Mouse (Mus musculus) midbrain, embryonic 15.5 days (tissue): ENCODE measurements around the gene Sdhc. TPM values are rescaled to one million over a fixed set of nuclear protein-coding genes. Genes with fewer than 3 reads are reported as not detected.

Experiments used
- ATAC-seq: fragments of 200-750 bp; cut with Nextera tagmentation; replicated peaks from 2 replicates; pipeline ENCODE4 v1.8.0; 2017; ENCODE audit warnings: moderate TSS enrichment
- H3K27ac ChIP-seq: fragments of 300-500 bp; sonication (generic); 2 replicates; pipeline ENCODE4 v1.5.1; 2015; ENCODE audit warnings: mild to moderate bottlenecking, inconsistent platforms
- H3K27me3 ChIP-seq: fragments of 300-500 bp; sonication (generic); replicated peaks from 2 replicates; pipeline ENCODE4 v1.6.1; 2015; ENCODE audit warnings: inconsistent platforms
- H3K36me3 ChIP-seq: fragments of 300-500 bp; sonication (generic); replicated peaks from 2 replicates; pipeline ENCODE4 v1.6.1; 2015; ENCODE audit warnings: inconsistent platforms
- H3K4me1 ChIP-seq: fragments of 300-500 bp; sonication (generic); 2 replicates; pipeline ENCODE4 v1.6.1; 2015; ENCODE audit warnings: inconsistent platforms
- H3K4me2 ChIP-seq: fragments of 300-500 bp; sonication (generic); 2 replicates; pipeline ENCODE4 v1.6.1; 2015; ENCODE audit warnings: inconsistent platforms, mild to moderate bottlenecking, moderate library complexity
- H3K4me3 ChIP-seq: fragments of 300-500 bp; sonication (generic); 2 replicates; pipeline ENCODE4 v1.5.1; 2015; ENCODE audit warnings: mild to moderate bottlenecking, inconsistent platforms
- H3K9ac ChIP-seq: fragments of 300-500 bp; sonication (generic); 2 replicates; pipeline ENCODE4 v1.6.1; 2015; ENCODE audit warnings: mild to moderate bottlenecking, inconsistent platforms
- H3K9me3 ChIP-seq: fragments of 300-500 bp; sonication (generic); 2 replicates; pipeline ENCODE4 v1.6.1; 2016; ENCODE audit warnings: inconsistent platforms
- WGBS: fragments of 180-500 bp; shearing (Covaris S2); methylation state at CpG from one replicate; pipeline ENCODE4 v1.1.7; 2015; ENCODE audit warnings: mixed read lengths; 5-methylcytosine and 5-hydroxymethylcytosine counted together
- polyA plus RNA-seq: library from polyadenylated mRNA; unstranded; fragments of >200 nt; fragmentation: Nextera tagmentation; extraction: Ambion mirVana; gene quantifications from 2 replicates; pipeline ENCODE4 v1.2.1, GENCODE M21; 2015

Gene Sdhc
- polyA plus RNA-seq, result 286 and 289 TPM in 2 replicates

- Histone ChIP-seq H3K27ac (peak within 1 kb of the TSS; percentile 85), H3K4me3 (peak within 1 kb of the TSS; percentile 83), H3K9me3 (no peaks in the 10 kb centered on the region), H3K4me2 (peak within 1 kb of the TSS; percentile 86), H3K27me3 (no peaks in the 10 kb centered on the region; the same call in 1 of the 2 replicates), H3K4me1 (peaks cover 22% of the 10 kb centered on the region), H3K36me3 (no peaks in the 10 kb centered on the region), H3K9ac (peak within 1 kb of the TSS; percentile 84)
- ATAC-seq, result peak; percentile 98
- under 1% methylated on average over 34 of the region's 34 CpGs for WGBS
Measured at GRCm38 (mm10) chr1:171149974-171150760, at the start of gene Sdhc, which contains the start of gene Mpz. Gene Sdhc (minus strand): TSS chr1:171150603. Gene Mpz (plus strand): TSS chr1:171150711.

GRCm38 (mm10) chr1:171199532-171199931 is 49.1 kb upstream of the Sdhc start:
- ATAC-seq, result no peak
- Histone ChIP-seq H3K36me3 (no peaks in the 10 kb centered on the region), H3K4me3 (no peak overlapping the region), H3K27me3 (peaks cover 5% of the 10 kb centered on the region; the same call in 1 of the 2 replicates), H3K4me2 (no peak overlapping the region), H3K9ac (no peak overlapping the region), H3K9me3 (no peaks in the 10 kb centered on the region), H3K27ac (no peak overlapping the region), H3K4me1 (peaks cover 16% of the 10 kb centered on the region)
- WGBS, result 50% methylated on average over 1 of the region's 1 CpGs

- H3K9me3 ChIP-seq, result no peaks in the 10 kb centered on the region
- H3K27ac ChIP-seq, result no peak within 1 kb of the TSS
- peak within 1 kb of the TSS; percentile 36 for H3K9ac ChIP-seq
- ATAC-seq, result peak; percentile 88
- H3K4me2 ChIP-seq, result peak within 1 kb of the TSS; percentile 86
- under 1% methylated on average over 33 of the region's 33 CpGs for WGBS
- no peaks in the 10 kb centered on the region for H3K36me3 ChIP-seq
- peaks cover 10% of the 10 kb centered on the region for H3K27me3 ChIP-seq
- peak within 1 kb of the TSS; percentile 49 for H3K4me3 ChIP-seq
- H3K4me1 ChIP-seq, result peaks cover 36% of the 10 kb centered on the region
Measured at GRCm38 (mm10) chr1:171195887-171196397, 45.5 kb upstream of the Sdhc start, which contains the start of gene Pcp4l1. Gene Pcp4l1 (minus strand): TSS chr1:171196268.

- Histone ChIP-seq H3K4me2 (peak overlapping the region; percentile 86), H3K27ac (no peak overlapping the region), H3K9me3 (no peaks in the 10 kb centered on the region), H3K9ac (peak overlapping the region; percentile 36), H3K36me3 (no peaks in the 10 kb centered on the region), H3K4me1 (peaks cover 36% of the 10 kb centered on the region), H3K4me3 (peak overlapping the region; percentile 49), H3K27me3 (peaks cover 10% of the 10 kb centered on the region)
- peak; percentile 32 for ATAC-seq
- WGBS, result 4% methylated on average over 20 of the region's 20 CpGs
Measured at GRCm38 (mm10) chr1:171195046-171195822, 44.8 kb upstream of the Sdhc start.

- H3K9me3 ChIP-seq, result no peaks in the 10 kb centered on the region
- no peaks in the 10 kb centered on the region for H3K36me3 ChIP-seq
- H3K4me2 ChIP-seq, result peak overlapping the region; percentile 86
- H3K27ac ChIP-seq, result 0 out of 2 replicates have a peak overlapping the region, but pooled peaks have one; percentile 55
- peaks cover 43% of the 10 kb centered on the region for H3K4me1 ChIP-seq
- 21% methylated on average over 11 of the region's 11 CpGs for WGBS
- peaks cover 10% of the 10 kb centered on the region for H3K27me3 ChIP-seq
- H3K9ac ChIP-seq, result peak overlapping the region; percentile 25; the same call in 1 of the 2 replicates
- H3K4me3 ChIP-seq, result peak overlapping the region; percentile 29; the same call in 1 of the 2 replicates
- ATAC-seq, result 0 out of 2 replicates have a peak, but pooled peaks have one; percentile 5
Measured at GRCm38 (mm10) chr1:171193911-171194830, 43.8 kb upstream of the Sdhc start.

- peak; percentile 65 for ATAC-seq
- Histone ChIP-seq H3K27ac (peak overlapping the region; percentile 55), H3K36me3 (no peaks in the 10 kb centered on the region), H3K4me3 (peak overlapping the region; percentile 29), H3K27me3 (peaks cover 10% of the 10 kb centered on the region), H3K9me3 (no peaks in the 10 kb centered on the region), H3K4me1 (peaks cover 52% of the 10 kb centered on the region), H3K4me2 (peak overlapping the region; percentile 86), H3K9ac (peak overlapping the region; percentile 25)
- WGBS, result 2% methylated on average over 18 of the region's 18 CpGs
Measured at GRCm38 (mm10) chr1:171193093-171193840, 42.9 kb upstream of the Sdhc start.

- Histone ChIP-seq H3K27me3 (peaks cover 10% of the 10 kb centered on the region), H3K9ac (no peak overlapping the region), H3K9me3 (no peaks in the 10 kb centered on the region), H3K4me2 (0 out of 2 replicates have a peak overlapping the region, but pooled peaks have one; percentile 1), H3K36me3 (no peaks in the 10 kb centered on the region), H3K4me3 (no peak overlapping the region), H3K4me1 (peaks cover 55% of the 10 kb centered on the region), H3K27ac (no peak overlapping the region)
- 33% methylated on average over 10 of the region's 10 CpGs for WGBS
- no peak for ATAC-seq
Measured at GRCm38 (mm10) chr1:171192283-171192682, 41.9 kb upstream of the Sdhc start.

GRCm38 (mm10) chr1:171190832-171191231 is 40.4 kb upstream of the Sdhc start:
- 95% methylated on average over 9 of the region's 9 CpGs for WGBS
- H3K4me2 ChIP-seq, result no peak overlapping the region
- H3K27me3 ChIP-seq, result peaks cover 10% of the 10 kb centered on the region
- no peak for ATAC-seq
- no peak overlapping the region for H3K4me3 ChIP-seq
- no peak overlapping the region for H3K27ac ChIP-seq
- H3K36me3 ChIP-seq, result no peaks in the 10 kb centered on the region
- H3K4me1 ChIP-seq, result peaks cover 51% of the 10 kb centered on the region
- no peak overlapping the region for H3K9ac ChIP-seq
- H3K9me3 ChIP-seq, result no peaks in the 10 kb centered on the region

- Histone ChIP-seq H3K27me3 (peaks cover 6% of the 10 kb centered on the region), H3K27ac (no peak overlapping the region), H3K4me3 (no peak overlapping the region), H3K4me1 (peaks cover 39% of the 10 kb centered on the region), H3K4me2 (no peak overlapping the region), H3K9ac (no peak overlapping the region), H3K9me3 (no peaks in the 10 kb centered on the region), H3K36me3 (no peaks in the 10 kb centered on the region)
- ATAC-seq, result peak; percentile 20; the same call in 1 of the 2 replicates
- 25% methylated on average over 14 of the region's 14 CpGs for WGBS
Measured at GRCm38 (mm10) chr1:171189476-171190114, 39.2 kb upstream of the Sdhc start.

- no peaks in the 10 kb centered on the region for H3K36me3 ChIP-seq
- peaks cover 2% of the 10 kb centered on the region for H3K27me3 ChIP-seq
- H3K9ac ChIP-seq, result no peak overlapping the region
- no peak overlapping the region for H3K4me2 ChIP-seq
- peaks cover 34% of the 10 kb centered on the region for H3K4me1 ChIP-seq
- no peak for ATAC-seq
- H3K27ac ChIP-seq, result no peak overlapping the region
- WGBS, result 6% methylated on average over 8 of the region's 8 CpGs
- H3K4me3 ChIP-seq, result no peak overlapping the region
- no peaks in the 10 kb centered on the region for H3K9me3 ChIP-seq
Measured at GRCm38 (mm10) chr1:171189046-171189445, 38.6 kb upstream of the Sdhc start.
